Mouse (Mus musculus) G1E (cell line): ENCODE data around the gene Ncoa3.

Experiments used
- CTCF ChIP-seq: IDR thresholded peaks from 2 replicates; pipeline ENCODE4 v1.5.1; 2012; ENCODE audit warnings: low read depth, low read length, inconsistent platforms, mixed read lengths
- GATA1 ChIP-seq: IDR thresholded peaks from 2 replicates; pipeline ENCODE4 v1.6.1; 2012; ENCODE audit warnings: borderline replicate concordance, low read length, inconsistent platforms, mixed read lengths
- TAL1 ChIP-seq: conservative IDR thresholded peaks from 2 replicates; pipeline ENCODE4 v1.6.1; 2012; ENCODE audit warnings: low read depth, low read length, inconsistent platforms, mixed read lengths

GRCm38 (mm10) chr2:165974383-165974782 is 18.1 kb upstream of the Ncoa3 start:
- TF ChIP-seq CTCF (no peak), GATA1 (no peak), TAL1 (no peak)
